Mouse (Mus musculus): ENCODE data around the gene Ttbk1. TPM values are rescaled to one million over a fixed set of nuclear protein-coding genes. Genes with fewer than 3 reads are reported as not detected.
A peak's percentile ranks its signal among the peaks of the same experiment; 100 is the strongest.
"Not testable (repeated sequence)": the region's sequence is repeated elsewhere in the genome, so short reads cannot be mapped to it uniquely, and the experiment has no call there.

The Ttbk1 gene
- polyA plus RNA-seq, 1 experiment from 2014 or later = 6.2 TPM

DNA sequence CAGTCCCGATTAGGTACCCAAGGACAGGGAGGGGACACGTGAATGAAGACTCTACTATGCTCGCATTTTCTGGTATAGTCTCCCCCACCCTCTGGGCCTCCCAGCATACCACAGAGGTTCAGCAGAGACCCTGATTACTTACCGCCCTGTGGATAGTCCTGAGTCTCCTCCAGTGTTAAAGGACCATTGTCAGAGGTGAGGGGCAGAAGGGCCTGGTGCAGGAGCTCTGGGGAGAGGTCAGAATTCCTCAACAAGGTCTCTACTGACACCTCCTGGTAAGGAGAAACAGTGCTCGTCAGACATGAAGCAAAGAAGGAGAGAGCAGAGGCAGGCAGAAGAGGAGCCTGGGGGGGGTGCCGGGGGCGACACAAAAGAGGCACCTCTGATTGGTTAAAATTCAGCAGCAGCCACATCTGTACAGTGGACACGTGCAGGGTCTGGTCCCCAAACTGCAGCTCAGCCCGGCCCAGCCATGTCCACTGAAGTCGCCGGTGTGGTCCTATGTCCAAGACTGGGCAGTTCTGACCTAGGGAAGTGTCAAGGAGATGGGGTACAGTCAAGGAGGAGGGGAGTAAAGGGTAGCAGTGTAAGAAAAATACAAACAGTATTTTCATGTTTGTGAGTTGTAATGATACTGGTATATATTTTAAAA is 23.7 kb upstream of the Ttbk1 start:
- H3K27ac ChIP-seq (replicated peaks; ENCODE audit: low read depth, low read length) = no peak overlapping the region
- DNase-seq (peak; percentile 59), ATAC-seq (ENCODE audit: low FRiP score, low TSS enrichment) (peak; percentile 48; the same call in 1 of the 2 replicates)
- no peaks in the 10 kb centered on the region for H3K9me3 ChIP-seq (ENCODE audit: control insufficient read depth, low read length)
- H3K4me1 ChIP-seq (ENCODE audit: control insufficient read depth, insufficient read depth, low read length) = no peaks in the 10 kb centered on the region
- H3K4me2 ChIP-seq (ENCODE audit: low read length) = no peak overlapping the region
- H3K27me3 ChIP-seq (ENCODE audit: control insufficient read depth, insufficient read depth, low read length) = no peaks in the 10 kb centered on the region
- peaks cover 27% of the 10 kb centered on the region for H3K36me3 ChIP-seq (ENCODE audit: control insufficient read depth, insufficient read depth, low read length)
- H3K9ac ChIP-seq (replicated peaks; ENCODE audit: low read length) = no peak overlapping the region
- WGBS = 47% methylated on average over 11 of the region's 11 CpGs
- no peak overlapping the region for H3K4me3 ChIP-seq (replicated peaks; ENCODE audit: low read depth, low read length)

DNA sequence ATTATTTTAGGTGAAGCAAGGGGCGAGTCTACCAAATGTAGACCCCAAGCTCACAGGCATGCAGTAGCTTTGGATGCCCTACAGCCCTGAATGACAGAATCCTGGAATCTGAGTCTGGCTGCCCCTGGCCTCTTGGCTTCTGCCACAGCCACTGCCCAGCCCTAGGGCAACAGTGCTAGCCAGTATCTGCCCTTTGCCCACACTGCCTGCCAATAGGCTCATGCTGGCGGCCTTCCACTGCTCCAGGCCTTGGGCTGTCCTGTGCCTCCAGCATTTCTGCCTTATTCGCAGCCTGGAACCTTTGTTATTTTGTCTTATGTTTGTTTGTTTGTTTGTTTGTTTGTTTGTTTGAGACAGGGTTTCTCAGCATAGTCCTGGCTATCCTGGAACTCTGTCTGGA is 18.1 kb upstream of the Ttbk1 start:
- Histone ChIP-seq H3K4me1 (ENCODE audit: control insufficient read depth, insufficient read depth, low read length) (no peaks in the 10 kb centered on the region), H3K36me3 (ENCODE audit: control insufficient read depth, insufficient read depth, low read length) (peaks cover 57% of the 10 kb centered on the region), H3K4me3 (replicated peaks; ENCODE audit: low read depth, low read length) (no peak overlapping the region), H3K9me3 (ENCODE audit: control insufficient read depth, low read length) (no peaks in the 10 kb centered on the region), H3K27ac (replicated peaks; ENCODE audit: low read depth, low read length) (no peak overlapping the region), H3K4me2 (ENCODE audit: low read length) (no peak overlapping the region), H3K9ac (replicated peaks; ENCODE audit: low read length) (no peak overlapping the region; the same call in 1 of the 2 replicates), H3K27me3 (ENCODE audit: control insufficient read depth, insufficient read depth, low read length) (no peaks in the 10 kb centered on the region)
- 95% methylated on average over 3 of the region's 3 CpGs for WGBS
- ATAC-seq (ENCODE audit: low FRiP score, low TSS enrichment) = no peak
- no peak for DNase-seq

- H3K9ac ChIP-seq (replicated peaks; ENCODE audit: low read length) = no peak overlapping the region
- no peaks in the 10 kb centered on the region for H3K4me1 ChIP-seq (ENCODE audit: control insufficient read depth, insufficient read depth, low read length)
- DNase-seq = no peak
- no peak overlapping the region for H3K4me2 ChIP-seq (ENCODE audit: low read length)
- no peak overlapping the region for H3K27ac ChIP-seq (replicated peaks; ENCODE audit: low read depth, low read length)
- ATAC-seq (ENCODE audit: low FRiP score, low TSS enrichment) = no peak
- peaks cover 56% of the 10 kb centered on the region for H3K36me3 ChIP-seq (ENCODE audit: control insufficient read depth, insufficient read depth, low read length)
- no peaks in the 10 kb centered on the region for H3K27me3 ChIP-seq (ENCODE audit: control insufficient read depth, insufficient read depth, low read length)
- H3K9me3 ChIP-seq (ENCODE audit: control insufficient read depth, low read length) = no peaks in the 10 kb centered on the region
- H3K4me3 ChIP-seq (replicated peaks; ENCODE audit: low read depth, low read length) = no peak overlapping the region
- 78% methylated on average over 14 of the region's 14 CpGs for WGBS
Observed at GRCm38 (mm10) chr17:46503847-46504638, 16.6 kb upstream of the Ttbk1 start.

DNA sequence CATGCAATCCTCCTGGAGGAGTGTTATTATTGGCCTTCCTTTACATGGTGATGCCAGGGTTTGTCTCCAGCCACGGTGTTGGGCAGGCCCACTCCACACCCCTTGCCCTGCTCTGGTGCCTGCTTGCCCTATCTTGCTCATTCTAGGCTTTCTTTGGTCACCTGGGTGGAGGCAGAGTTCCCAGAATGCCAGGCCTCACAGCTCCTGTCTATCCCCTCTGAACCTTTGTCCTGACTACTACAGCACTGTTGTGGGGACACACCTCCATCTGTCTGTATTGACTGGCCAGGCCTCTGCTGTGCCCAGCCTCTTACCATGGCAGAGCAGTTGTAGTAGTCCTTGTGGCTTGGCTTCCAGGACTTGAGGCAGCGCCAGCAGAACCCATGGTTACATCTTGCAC is 15.3 kb upstream of the Ttbk1 start:
- DNase-seq (no peak), ATAC-seq (ENCODE audit: low FRiP score, low TSS enrichment) (no peak)
- no peaks in the 10 kb centered on the region for H3K4me1 ChIP-seq (ENCODE audit: control insufficient read depth, insufficient read depth, low read length)
- H3K27ac ChIP-seq (replicated peaks; ENCODE audit: low read depth, low read length) = no peak overlapping the region
- no peaks in the 10 kb centered on the region for H3K9me3 ChIP-seq (ENCODE audit: control insufficient read depth, low read length)
- no peak overlapping the region for H3K4me3 ChIP-seq (replicated peaks; ENCODE audit: low read depth, low read length)
- H3K27me3 ChIP-seq (ENCODE audit: control insufficient read depth, insufficient read depth, low read length) = no peaks in the 10 kb centered on the region
- no peak overlapping the region for H3K9ac ChIP-seq (replicated peaks; ENCODE audit: low read length)
- 94% methylated on average over 2 of the region's 2 CpGs for WGBS
- H3K36me3 ChIP-seq (ENCODE audit: control insufficient read depth, insufficient read depth, low read length) = peaks cover 50% of the 10 kb centered on the region
- no peak overlapping the region for H3K4me2 ChIP-seq (ENCODE audit: low read length)

- WGBS = 66% methylated on average over 8 of the region's 8 CpGs
- no peak overlapping the region for H3K9ac ChIP-seq (replicated peaks; ENCODE audit: low read length)
Observed at GRCm38 (mm10) chr17:46497956-46498355, 10.5 kb upstream of the Ttbk1 start.

GRCm38 (mm10) chr17:46496623-46497434 is 9.4 kb upstream of the Ttbk1 start, which contains the start of gene Dnph1:
Dnph1 (plus strand) TSS chr17:46496711.
- Histone ChIP-seq H3K4me3 (replicated peaks; ENCODE audit: low read depth, low read length) (peak within 1 kb of the TSS; percentile 47), H3K27me3 (ENCODE audit: control insufficient read depth, insufficient read depth, low read length) (no peaks in the 10 kb centered on the region), H3K4me1 (ENCODE audit: control insufficient read depth, insufficient read depth, low read length) (peaks cover 8% of the 10 kb centered on the region; the same call in 1 of the 2 replicates), H3K9me3 (ENCODE audit: control insufficient read depth, low read length) (no peaks in the 10 kb centered on the region), H3K27ac (replicated peaks; ENCODE audit: low read depth, low read length) (no peak within 1 kb of the TSS), H3K4me2 (ENCODE audit: low read length) (peak within 1 kb of the TSS; percentile 87), H3K9ac (replicated peaks; ENCODE audit: low read length) (peak within 1 kb of the TSS; percentile 64), H3K36me3 (ENCODE audit: control insufficient read depth, insufficient read depth, low read length) (peaks cover 17% of the 10 kb centered on the region)
- ATAC-seq (ENCODE audit: low FRiP score, low TSS enrichment) = peak; percentile 96
- under 1% methylated on average over 44 of the region's 44 CpGs for WGBS
- peak; percentile 93 for DNase-seq

More at GRCm38 (mm10) chr17:46497956-46498355, 10.5 kb upstream of the Ttbk1 start:
- Histone ChIP-seq H3K9me3 (ENCODE audit: control insufficient read depth, low read length) (no peaks in the 10 kb centered on the region), H3K36me3 (ENCODE audit: control insufficient read depth, insufficient read depth, low read length) (peaks cover 27% of the 10 kb centered on the region), H3K27ac (replicated peaks; ENCODE audit: low read depth, low read length) (no peak overlapping the region), H3K4me1 (ENCODE audit: control insufficient read depth, insufficient read depth, low read length) (peaks cover 8% of the 10 kb centered on the region; the same call in 1 of the 2 replicates), H3K4me3 (replicated peaks; ENCODE audit: low read depth, low read length) (no peak overlapping the region), H3K27me3 (ENCODE audit: control insufficient read depth, insufficient read depth, low read length) (no peaks in the 10 kb centered on the region), H3K4me2 (ENCODE audit: low read length) (no peak overlapping the region)
- DNase-seq (no peak), ATAC-seq (ENCODE audit: low FRiP score, low TSS enrichment) (no peak)

DNA sequence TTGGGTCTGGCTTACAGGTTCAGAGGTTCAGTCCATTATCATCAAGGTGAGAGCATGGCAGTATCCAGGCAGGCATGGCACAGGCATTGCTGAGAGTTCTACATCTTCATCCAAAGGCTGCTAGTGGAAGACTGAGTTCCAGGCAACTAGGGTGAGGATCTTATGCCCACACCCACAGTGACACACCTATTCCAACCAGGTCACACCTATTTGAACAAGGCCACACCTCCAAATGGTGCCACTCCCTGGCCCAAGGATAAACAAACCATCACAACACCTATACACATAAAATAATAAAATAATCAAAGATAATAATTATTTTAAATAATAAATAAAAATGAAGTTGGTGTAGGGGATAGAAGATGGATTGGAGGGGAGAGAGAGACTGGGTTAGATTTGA is 8.6 kb upstream of the Ttbk1 start:
- not testable (repeated sequence) for DNase-seq; H3K9ac ChIP-seq (replicated peaks; ENCODE audit: low read length); H3K4me3 ChIP-seq (replicated peaks; ENCODE audit: low read depth, low read length); H3K27ac ChIP-seq (replicated peaks; ENCODE audit: low read depth, low read length); H3K27me3 ChIP-seq (ENCODE audit: control insufficient read depth, insufficient read depth, low read length); H3K4me1 ChIP-seq (ENCODE audit: control insufficient read depth, insufficient read depth, low read length); H3K9me3 ChIP-seq (ENCODE audit: control insufficient read depth, low read length); ATAC-seq (ENCODE audit: low FRiP score, low TSS enrichment)
- peak overlapping the region; percentile 87 for H3K4me2 ChIP-seq (ENCODE audit: low read length)
- H3K36me3 ChIP-seq (ENCODE audit: control insufficient read depth, insufficient read depth, low read length) = peaks cover 12% of the 10 kb centered on the region

- DNase-seq = no peak
- no peaks in the 10 kb centered on the region for H3K9me3 ChIP-seq (ENCODE audit: control insufficient read depth, low read length)
- H3K4me1 ChIP-seq (ENCODE audit: control insufficient read depth, insufficient read depth, low read length) = peaks cover 8% of the 10 kb centered on the region; the same call in 1 of the 2 replicates
- no peak overlapping the region for H3K9ac ChIP-seq (replicated peaks; ENCODE audit: low read length)
- 85% methylated on average over 5 of the region's 5 CpGs for WGBS
- H3K4me3 ChIP-seq (replicated peaks; ENCODE audit: low read depth, low read length) = no peak overlapping the region
- H3K4me2 ChIP-seq (ENCODE audit: low read length) = no peak overlapping the region
- no peak overlapping the region for H3K27ac ChIP-seq (replicated peaks; ENCODE audit: low read depth, low read length)
- H3K27me3 ChIP-seq (ENCODE audit: control insufficient read depth, insufficient read depth, low read length) = no peaks in the 10 kb centered on the region
- peaks cover 9% of the 10 kb centered on the region for H3K36me3 ChIP-seq (ENCODE audit: control insufficient read depth, insufficient read depth, low read length)
- ATAC-seq (ENCODE audit: low FRiP score, low TSS enrichment) = no peak
Observed at GRCm38 (mm10) chr17:46495486-46495885, 8.0 kb upstream of the Ttbk1 start.
